Mouse (Mus musculus) liver, embryonic 18 days (tissue): ENCODE results near the gene Gm13272. TPM values are rescaled to one million over a fixed set of nuclear protein-coding genes. Genes with fewer than 3 reads are reported as not detected.

Experiments
- polyA plus RNA-seq: library from polyadenylated mRNA; depleted of rRNA; stranded (reverse); fragments of >200 nt; gene quantifications from 2 replicates; pipeline ENCODE4 v1.2.3, GENCODE M21; 2012; rRNA removed

The Gm13272 gene
- polyA plus RNA-seq = not detected in 2 replicates

DNA sequence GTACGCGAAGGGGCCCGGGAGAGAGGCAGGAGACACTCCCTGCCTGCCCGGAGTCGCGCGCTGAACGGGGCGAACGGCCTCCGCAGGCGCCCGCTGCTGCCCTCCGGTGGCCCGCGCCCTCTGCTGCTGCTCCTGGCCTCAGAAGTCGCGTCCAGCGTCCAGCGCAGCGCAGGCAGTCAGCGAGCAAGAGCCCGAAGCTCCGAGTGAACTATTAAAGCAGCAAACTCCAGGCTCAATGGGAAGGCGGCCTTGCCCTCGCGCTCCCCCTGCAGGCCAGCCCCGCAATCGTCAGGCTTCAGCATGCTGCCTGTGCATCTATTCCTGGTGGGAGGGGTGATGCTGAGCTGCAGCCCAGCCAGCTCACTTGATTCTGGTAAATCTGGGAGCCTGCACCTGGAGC is at the start of gene Gm13272:
Gene Gm13272 (plus strand): TSS at position 301 of the 400 bp plus-strand sequence.

DNA sequence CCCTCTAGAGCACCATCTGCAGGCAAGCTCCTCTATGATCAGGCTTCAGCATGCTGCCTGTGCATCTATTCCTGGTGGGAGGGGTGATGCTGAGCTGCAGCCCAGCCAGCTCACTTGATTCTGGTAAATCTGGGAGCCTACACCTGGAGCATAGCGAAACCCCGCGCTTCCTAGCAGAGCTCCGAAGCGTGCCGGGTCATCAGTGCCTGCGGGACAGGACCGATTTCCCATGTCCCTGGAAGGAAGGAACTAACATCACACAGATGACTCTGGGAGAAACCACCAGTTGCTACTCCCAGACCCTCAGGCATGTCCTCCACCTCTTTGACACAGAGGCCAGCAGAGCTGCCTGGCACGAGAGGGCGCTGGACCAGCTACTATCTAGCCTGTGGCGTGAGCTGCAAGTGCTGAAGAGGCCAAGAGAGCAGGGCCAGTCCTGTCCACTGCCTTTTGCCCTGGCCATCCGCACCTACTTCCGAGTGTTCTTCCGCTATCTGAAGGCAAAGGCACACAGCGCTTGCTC is 24.8 kb upstream of the Gm13272 start, which contains the start of gene Gm13271:
Gene Gm13271 (plus strand): TSS at position 51 of the 523 bp plus-strand sequence.

DNA sequence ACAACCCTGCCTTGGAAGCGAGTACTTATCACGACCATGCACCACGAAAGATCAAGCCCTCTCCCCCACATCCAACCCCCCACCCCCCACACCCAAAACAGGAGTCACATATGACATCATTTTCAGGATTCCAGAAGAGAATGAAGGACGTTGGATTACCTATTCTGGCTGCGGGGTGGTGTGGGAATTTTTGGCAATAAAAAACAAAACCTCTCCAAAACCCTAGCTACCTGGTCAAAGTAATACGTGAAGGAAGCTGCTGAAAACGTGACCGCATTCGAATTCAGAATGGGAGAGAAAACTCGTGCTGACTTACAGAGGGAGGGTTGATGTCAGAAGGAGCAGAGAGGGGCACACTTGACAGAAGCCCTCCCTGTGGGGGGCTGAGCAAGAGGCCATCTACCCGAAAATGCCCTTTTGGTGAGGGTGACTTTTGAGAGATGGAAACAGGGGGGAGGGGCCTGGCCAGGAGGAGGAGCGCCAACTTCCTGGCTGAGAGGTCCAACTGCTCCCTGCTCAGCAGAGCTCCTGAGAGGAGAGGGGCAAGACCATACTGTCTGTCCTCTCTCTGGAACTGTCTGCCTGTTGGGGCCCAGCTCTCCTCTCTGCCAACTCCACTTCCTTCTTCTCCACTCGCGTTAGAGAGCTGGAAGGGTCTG is 19.9 kb upstream of the Gm13272 start, which contains the start of gene Gm13283:
Gene Gm13283 (plus strand): TSS at position 510 of the 659 bp plus-strand sequence.

DNA sequence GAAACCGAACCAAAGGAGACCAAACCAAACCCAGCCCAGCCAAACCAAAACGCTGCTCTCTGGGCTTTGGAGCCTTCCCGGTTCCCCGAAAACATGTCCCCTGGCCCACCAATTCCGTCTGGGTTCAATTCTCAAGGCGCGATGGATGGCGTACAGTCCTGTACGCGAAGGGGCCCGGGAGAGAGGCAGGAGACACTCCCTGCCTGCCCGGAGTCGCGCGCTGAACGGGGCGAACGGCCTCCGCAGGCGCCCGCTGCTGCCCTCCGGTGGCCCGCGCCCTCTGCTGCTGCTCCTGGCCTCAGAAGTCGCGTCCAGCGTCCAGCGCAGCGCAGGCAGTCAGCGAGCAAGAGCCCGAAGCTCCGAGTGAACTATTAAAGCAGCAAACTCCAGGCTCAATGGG is 6.1 kb upstream of the Gm13272 start, which contains the start of gene Gm13290:
Gene Gm13290 (plus strand): TSS at position 301 of the 400 bp plus-strand sequence.

DNA sequence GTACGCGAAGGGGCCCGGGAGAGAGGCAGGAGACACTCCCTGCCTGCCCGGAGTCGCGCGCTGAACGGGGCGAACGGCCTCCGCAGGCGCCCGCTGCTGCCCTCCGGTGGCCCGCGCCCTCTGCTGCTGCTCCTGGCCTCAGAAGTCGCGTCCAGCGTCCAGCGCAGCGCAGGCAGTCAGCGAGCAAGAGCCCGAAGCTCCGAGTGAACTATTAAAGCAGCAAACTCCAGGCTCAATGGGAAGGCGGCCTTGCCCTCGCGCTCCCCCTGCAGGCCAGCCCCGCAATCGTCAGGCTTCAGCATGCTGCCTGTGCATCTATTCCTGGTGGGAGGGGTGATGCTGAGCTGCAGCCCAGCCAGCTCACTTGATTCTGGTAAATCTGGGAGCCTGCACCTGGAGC is 3.0 kb upstream of the Gm13272 start, which contains the start of gene Gm13289:
Gene Gm13289 (plus strand): TSS at position 301 of the 400 bp plus-strand sequence.

DNA sequence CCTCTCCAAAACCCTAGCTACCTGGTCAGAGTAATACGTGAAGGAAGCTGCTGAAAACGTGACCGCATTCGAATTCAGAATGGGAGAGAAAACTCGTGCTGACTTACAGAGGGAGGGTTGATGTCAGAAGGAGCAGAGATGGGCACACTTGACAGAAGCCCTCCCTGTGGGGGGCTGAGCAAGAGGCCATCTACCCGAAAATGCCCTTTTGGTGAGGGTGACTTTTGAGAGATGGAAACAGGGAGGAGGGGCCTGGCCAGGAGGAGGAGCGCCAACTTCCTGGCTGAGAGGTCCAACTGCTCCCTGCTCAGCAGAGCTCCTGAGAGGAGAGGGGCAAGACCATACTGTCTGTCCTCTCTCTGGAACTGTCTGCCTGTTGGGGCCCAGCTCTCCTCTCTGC is 2.2 kb downstream of the Gm13272 start, which contains the start of gene Ifnz:
Gene Ifnz (plus strand): TSS at position 301 of the 400 bp plus-strand sequence.

DNA sequence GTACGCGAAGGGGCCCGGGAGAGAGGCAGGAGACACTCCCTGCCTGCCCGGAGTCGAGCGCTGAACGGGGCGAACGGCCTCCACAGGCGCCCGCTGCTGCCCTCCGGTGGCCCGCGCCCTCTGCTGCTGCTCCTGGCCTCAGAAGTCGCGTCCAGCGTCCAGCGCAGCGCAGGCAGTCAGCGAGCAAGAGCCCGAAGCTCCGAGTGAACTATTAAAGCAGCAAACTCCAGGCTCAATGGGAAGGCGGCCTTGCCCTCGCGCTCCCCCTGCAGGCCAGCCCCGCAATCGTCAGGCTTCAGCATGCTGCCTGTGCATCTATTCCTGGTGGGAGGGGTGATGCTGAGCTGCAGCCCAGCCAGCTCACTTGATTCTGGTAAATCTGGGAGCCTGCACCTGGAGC is 5.8 kb downstream of the Gm13272 start, which contains the start of gene Gm13276:
Gene Gm13276 (plus strand): TSS at position 301 of the 400 bp plus-strand sequence.

DNA sequence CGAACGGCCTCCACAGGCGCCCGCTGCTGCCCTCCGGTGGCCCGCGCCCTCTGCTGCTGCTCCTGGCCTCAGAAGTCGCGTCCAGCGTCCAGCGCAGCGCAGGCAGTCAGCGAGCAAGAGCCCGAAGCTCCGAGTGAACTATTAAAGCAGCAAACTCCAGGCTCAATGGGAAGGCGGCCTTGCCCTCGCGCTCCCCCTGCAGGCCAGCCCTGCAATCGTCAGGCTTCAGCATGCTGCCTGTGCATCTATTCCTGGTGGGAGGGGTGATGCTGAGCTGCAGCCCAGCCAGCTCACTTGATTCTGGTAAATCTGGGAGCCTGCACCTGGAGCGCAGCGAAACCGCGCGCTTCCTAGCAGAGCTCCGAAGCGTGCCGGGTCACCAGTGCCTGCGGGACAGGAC is 8.8 kb downstream of the Gm13272 start, which contains the start of gene Gm13277:
Gene Gm13277 (plus strand): TSS at position 231 of the 400 bp plus-strand sequence.

DNA sequence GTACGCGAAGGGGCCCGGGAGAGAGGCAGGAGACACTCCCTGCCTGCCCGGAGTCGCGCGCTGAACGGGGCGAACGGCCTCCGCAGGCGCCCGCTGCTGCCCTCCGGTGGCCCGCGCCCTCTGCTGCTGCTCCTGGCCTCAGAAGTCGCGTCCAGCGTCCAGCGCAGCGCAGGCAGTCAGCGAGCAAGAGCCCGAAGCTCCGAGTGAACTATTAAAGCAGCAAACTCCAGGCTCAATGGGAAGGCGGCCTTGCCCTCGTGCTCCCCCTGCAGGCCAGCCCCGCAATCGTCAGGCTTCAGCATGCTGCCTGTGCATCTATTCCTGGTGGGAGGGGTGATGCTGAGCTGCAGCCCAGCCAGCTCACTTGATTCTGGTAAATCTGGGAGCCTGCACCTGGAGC is 11.6 kb downstream of the Gm13272 start, which contains the start of gene Gm13278:
Gene Gm13278 (plus strand): TSS at position 301 of the 400 bp plus-strand sequence.

DNA sequence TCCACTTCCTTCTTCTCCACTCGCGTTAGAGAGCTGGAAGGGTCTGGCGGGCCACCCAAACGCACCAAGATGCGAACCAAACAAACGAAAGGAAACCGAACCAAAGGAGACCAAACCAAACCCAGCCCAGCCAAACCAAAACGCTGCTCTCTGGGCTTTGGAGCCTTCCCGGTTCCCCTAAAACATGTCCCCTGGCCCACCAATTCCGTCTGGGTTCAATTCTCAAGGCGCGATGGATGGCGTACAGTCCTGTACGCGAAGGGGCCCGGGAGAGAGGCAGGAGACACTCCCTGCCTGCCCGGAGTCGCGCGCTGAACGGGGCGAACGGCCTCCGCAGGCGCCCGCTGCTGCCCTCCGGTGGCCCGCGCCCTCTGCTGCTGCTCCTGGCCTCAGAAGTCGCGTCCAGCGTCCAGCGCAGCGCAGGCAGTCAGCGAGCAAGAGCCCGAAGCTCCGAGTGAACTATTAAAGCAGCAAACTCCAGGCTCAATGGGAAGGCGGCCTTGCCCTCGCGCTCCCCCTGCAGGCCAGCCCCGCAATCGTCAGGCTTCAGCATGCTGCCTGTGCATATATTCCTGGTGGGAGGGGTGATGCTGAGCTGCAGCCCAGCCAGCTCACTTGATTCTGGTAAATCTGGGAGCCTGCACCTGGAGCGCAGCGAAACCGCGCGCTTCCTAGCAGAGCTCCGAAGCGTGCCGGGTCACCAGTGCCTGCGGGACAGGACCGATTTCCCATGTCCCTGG is 14.5 kb downstream of the Gm13272 start, which contains the start of gene Gm13275:
Gene Gm13275 (plus strand): TSS at position 552 of the 740 bp plus-strand sequence.

DNA sequence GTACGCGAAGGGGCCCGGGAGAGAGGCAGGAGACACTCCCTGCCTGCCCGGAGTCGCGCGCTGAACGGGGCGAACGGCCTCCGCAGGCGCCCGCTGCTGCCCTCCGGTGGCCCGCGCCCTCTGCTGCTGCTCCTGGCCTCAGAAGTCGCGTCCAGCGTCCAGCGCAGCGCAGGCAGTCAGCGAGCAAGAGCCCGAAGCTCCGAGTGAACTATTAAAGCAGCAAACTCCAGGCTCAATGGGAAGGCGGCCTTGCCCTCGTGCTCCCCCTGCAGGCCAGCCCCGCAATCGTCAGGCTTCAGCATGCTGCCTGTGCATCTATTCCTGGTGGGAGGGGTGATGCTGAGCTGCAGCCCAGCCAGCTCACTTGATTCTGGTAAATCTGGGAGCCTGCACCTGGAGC is 17.4 kb downstream of the Gm13272 start, which contains the start of gene Gm13279:
Gene Gm13279 (plus strand): TSS at position 301 of the 400 bp plus-strand sequence.

DNA sequence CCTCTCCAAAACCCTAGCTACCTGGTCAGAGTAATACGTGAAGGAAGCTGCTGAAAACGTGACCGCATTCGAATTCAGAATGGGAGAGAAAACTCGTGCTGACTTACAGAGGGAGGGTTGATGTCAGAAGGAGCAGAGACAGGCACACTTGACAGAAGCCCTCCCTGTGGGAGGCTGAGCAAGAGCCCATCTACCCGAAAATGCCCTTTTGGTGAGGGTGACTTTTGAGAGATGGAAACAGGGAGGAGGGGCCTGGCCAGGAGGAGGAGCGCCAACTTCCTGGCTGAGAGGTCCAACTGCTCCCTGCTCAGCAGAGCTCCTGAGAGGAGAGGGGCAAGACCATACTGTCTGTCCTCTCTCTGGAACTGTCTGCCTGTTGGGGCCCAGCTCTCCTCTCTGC is 19.7 kb downstream of the Gm13272 start, which contains the start of gene Gm13285:
Gene Gm13285 (plus strand): TSS at position 301 of the 400 bp plus-strand sequence.

DNA sequence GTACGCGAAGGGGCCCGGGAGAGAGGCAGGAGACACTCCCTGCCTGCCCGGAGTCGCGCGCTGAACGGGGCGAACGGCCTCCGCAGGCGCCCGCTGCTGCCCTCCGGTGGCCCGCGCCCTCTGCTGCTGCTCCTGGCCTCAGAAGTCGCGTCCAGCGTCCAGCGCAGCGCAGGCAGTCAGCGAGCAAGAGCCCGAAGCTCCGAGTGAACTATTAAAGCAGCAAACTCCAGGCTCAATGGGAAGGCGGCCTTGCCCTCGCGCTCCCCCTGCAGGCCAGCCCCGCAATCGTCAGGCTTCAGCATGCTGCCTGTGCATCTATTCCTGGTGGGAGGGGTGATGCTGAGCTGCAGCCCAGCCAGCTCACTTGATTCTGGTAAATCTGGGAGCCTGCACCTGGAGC is 23.3 kb downstream of the Gm13272 start, which contains the start of gene Gm13287:
Gene Gm13287 (plus strand): TSS at position 301 of the 400 bp plus-strand sequence.

DNA sequence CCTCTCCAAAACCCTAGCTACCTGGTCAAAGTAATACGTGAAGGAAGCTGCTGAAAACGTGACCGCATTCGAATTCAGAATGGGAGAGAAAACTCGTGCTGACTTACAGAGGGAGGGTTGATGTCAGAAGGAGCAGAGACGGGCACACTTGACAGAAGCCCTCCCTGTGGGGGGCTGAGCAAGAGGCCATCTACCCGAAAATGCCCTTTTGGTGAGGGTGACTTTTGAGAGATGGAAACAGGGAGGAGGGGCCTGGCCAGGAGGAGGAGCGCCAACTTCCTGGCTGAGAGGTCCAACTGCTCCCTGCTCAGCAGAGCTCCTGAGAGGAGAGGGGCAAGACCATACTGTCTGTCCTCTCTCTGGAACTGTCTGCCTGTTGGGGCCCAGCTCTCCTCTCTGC is 25.6 kb downstream of the Gm13272 start, which contains the start of gene Gm13288:
Gene Gm13288 (plus strand): TSS at position 301 of the 400 bp plus-strand sequence.

DNA sequence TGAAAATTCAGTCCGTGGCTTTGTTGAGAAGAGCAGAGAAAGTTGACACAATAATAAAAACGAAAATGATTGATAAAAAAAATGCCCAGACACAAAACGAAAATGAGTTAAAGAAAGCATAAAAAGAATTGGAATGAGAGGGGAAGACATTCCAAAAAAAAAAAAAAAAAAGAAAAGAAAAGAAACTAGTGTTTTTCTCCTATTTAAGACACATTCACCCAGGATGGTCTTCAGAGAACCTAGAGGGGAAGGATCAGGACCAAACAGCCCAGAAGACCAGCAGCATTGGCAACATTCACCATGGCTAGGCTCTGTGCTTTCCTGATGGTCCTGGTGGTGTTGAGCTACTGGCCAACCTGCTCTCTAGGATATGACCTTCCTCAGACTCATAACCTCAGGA is 36.3 kb downstream of the Gm13272 start, which contains the start of gene Ifna7:
Gene Ifna7 (plus strand): TSS at position 301 of the 400 bp plus-strand sequence.

DNA sequence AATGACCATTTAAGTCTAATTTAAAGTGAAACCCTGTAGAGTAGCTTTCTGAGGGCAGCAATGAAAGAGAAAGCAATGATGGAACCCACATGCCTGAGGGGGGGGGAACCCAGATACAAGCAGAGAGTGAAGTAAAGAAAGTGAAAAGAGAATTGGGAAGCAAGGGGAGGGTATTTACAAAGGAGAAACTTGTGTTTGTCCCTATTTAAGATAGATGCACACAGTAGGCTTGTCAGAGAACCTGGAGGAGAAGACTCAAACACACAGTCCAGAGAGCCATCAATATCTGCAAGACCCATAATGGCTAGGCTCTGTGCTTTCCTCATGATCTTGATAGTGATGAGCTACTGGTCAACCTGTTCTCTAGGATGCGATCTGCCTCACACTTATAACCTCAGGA is 40.0 kb downstream of the Gm13272 start, which contains the start of gene Ifna11:
Gene Ifna11 (plus strand): TSS at position 301 of the 400 bp plus-strand sequence.

DNA sequence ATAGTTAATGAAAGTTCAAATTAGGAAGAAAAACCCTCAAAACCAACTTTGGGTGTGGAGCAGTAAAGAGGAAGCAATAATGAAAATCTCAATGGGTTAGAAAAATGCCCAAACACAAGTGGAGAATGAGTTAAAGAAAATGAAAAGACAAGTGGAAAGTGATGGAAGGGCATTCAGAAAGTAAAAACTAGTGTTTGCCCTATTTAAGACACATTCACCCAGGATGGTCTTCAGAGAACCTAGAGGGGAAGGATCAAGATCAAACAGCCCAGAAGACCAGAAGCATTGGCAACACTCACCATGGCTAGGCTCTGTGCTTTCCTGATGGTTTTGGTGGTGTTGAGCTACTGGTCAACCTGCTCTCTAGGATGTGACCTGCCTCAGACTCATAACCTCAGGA is 47.5 kb downstream of the Gm13272 start, which contains the start of gene Ifna6:
Gene Ifna6 (plus strand): TSS at position 301 of the 400 bp plus-strand sequence.

Other genes with a start within 250 kb of the Gm13272 start
- gene Ifna15, start 221.6 kb upstream of the Gm13272 start, polyA plus RNA-seq = not detected in 2 replicates
- not detected in 2 replicates for gene Ifna14, start 208.1 kb upstream of the Gm13272 start, polyA plus RNA-seq
- gene Ifna9, start 187.5 kb upstream of the Gm13272 start, polyA plus RNA-seq = not detected in 2 replicates
- gene Ifna12, start 176.5 kb upstream of the Gm13272 start, polyA plus RNA-seq = not detected in 2 replicates
- not detected in 2 replicates for gene C87499, start 145.4 kb upstream of the Gm13272 start, polyA plus RNA-seq
- not detected in 2 replicates for gene Ifna13, start 135.4 kb upstream of the Gm13272 start, polyA plus RNA-seq
- gene Ifna16, start 102.9 kb upstream of the Gm13272 start, polyA plus RNA-seq = not detected in 2 replicates
- not detected in 2 replicates for gene Ifna2, start 95.9 kb upstream of the Gm13272 start, polyA plus RNA-seq
- not detected in 2 replicates for gene Ifnab, start 88.5 kb upstream of the Gm13272 start, polyA plus RNA-seq
- gene Gm26566, start 58.0 kb upstream of the Gm13272 start, polyA plus RNA-seq = 0.03 and 0.05 TPM in 2 replicates
- gene Klhl9, start 57.4 kb upstream of the Gm13272 start, polyA plus RNA-seq = 9.8 and 10.8 TPM in 2 replicates
- gene Gm13271, start 25.0 kb upstream of the Gm13272 start, polyA plus RNA-seq = not detected in 2 replicates
- 0.04 TPM in 1 of 2 replicates, not detected in the other for gene Gm13283, start 19.7 kb upstream of the Gm13272 start, polyA plus RNA-seq
- gene Gm13290, start 6.0 kb upstream of the Gm13272 start, polyA plus RNA-seq = not detected in 2 replicates
- not detected in 2 replicates for gene Gm13289, start 2.9 kb upstream of the Gm13272 start, polyA plus RNA-seq
- 0.02 and 0.04 TPM in 2 replicates for gene Ifnz, start 2.3 kb downstream of the Gm13272 start, polyA plus RNA-seq
- gene Gm13276, start 5.9 kb downstream of the Gm13272 start, polyA plus RNA-seq = not detected in 2 replicates
- gene Gm13277, start 8.8 kb downstream of the Gm13272 start, polyA plus RNA-seq = not detected in 2 replicates
- not detected in 2 replicates for gene Gm13278, start 11.7 kb downstream of the Gm13272 start, polyA plus RNA-seq
- gene Gm13275, start 14.6 kb downstream of the Gm13272 start, polyA plus RNA-seq = not detected in 2 replicates
- gene Gm13279, start 17.5 kb downstream of the Gm13272 start, polyA plus RNA-seq = not detected in 2 replicates
- gene Gm13285, start 19.8 kb downstream of the Gm13272 start, polyA plus RNA-seq = not detected in 2 replicates
- not detected in 2 replicates for gene Gm13287, start 23.4 kb downstream of the Gm13272 start, polyA plus RNA-seq
- 0.02 TPM in 1 of 2 replicates, not detected in the other for gene Gm13288, start 25.7 kb downstream of the Gm13272 start, polyA plus RNA-seq
- not detected in 2 replicates for gene Ifna7, start 36.4 kb downstream of the Gm13272 start, polyA plus RNA-seq
- not detected in 2 replicates for gene Ifna11, start 40.1 kb downstream of the Gm13272 start, polyA plus RNA-seq
- gene Ifna6, start 47.6 kb downstream of the Gm13272 start, polyA plus RNA-seq = not detected in 2 replicates
- not detected in 2 replicates for gene Ifna5, start 55.7 kb downstream of the Gm13272 start, polyA plus RNA-seq
- not detected in 2 replicates for gene Ifna4, start 62.0 kb downstream of the Gm13272 start, polyA plus RNA-seq
- gene Ifna1, start 70.2 kb downstream of the Gm13272 start, polyA plus RNA-seq = not detected in 2 replicates
- not detected in 2 replicates for gene Ifne, start 100.4 kb downstream of the Gm13272 start, polyA plus RNA-seq